Mouse (Mus musculus): Measurements from ENCODE around the gene Hnrnpul1.

DNA sequence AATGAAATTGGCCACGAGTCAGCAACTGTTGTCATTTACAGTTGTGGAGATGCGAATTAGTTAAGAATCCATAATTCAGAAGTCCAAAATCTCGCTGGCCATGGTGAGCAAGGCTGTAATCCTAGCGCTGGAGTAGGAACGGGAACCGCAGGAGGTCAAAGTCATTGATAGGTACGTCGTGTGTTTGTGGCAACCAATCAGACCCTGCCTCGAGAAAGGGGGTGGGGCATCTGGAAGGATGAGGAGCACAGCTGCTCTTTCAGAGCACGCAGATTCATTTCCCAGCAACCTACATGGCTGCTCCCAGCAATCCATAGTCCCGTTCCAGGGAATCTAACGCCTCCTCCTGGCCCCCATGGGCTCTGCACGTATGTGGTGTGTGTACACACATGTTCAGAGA, 54.7 kb downstream of the Hnrnpul1 start:
- TF ChIP-seq CTCF (IDR thresholded peaks at IDR 0.05; ENCODE audit: borderline replicate concordance, extremely low read depth, insufficient read depth, insufficient read length): no peak
- no peak for TF ChIP-seq POLR2A (IDR thresholded peaks at IDR 0.05; ENCODE audit: borderline replicate concordance, extremely low read depth, insufficient read depth, insufficient read length, poor library complexity, severe bottlenecking)

Data from brain, embryonic 14.5 days (tissue).